Mouse (Mus musculus): ENCODE results near the gene Macrod2. TPM values are rescaled to one million over a fixed set of nuclear protein-coding genes. Genes with fewer than 3 reads are reported as not detected.

Macrod2 gene
- polyA plus RNA-seq, 1 experiment from 2014 or later = 31.1 TPM

- ATAC-seq (ENCODE audit: insufficient read depth) = no peak; the same call in 1 of the 2 replicates
- no peak for TF ChIP-seq CTCF (IDR thresholded peaks at IDR 0.05; ENCODE audit: low read depth)
- Histone ChIP-seq H3K4me3 (ENCODE audit: low read depth, low read length) (no peak overlapping the region), H3K36me3 (ENCODE audit: insufficient read depth) (no peaks in the 10 kb centered on the region), H3K27ac (ENCODE audit: low read depth) (no peak overlapping the region), H3K9ac (no peak overlapping the region), H3K4me1 (ENCODE audit: insufficient read depth) (no peaks in the 10 kb centered on the region), H3K27me3 (ENCODE audit: insufficient read depth, low read length) (no peaks in the 10 kb centered on the region), H3K9me3 (ENCODE audit: low read depth, low read length) (no peaks in the 10 kb centered on the region), H3K4me2 (no peak overlapping the region)
- WGBS = 47% methylated on average over 12 of the region's 12 CpGs
- DNase-seq = no peak
Measured at GRCm38 (mm10) chr2:140763076-140763891, 368.2 kb downstream of the Macrod2 start.

GRCm38 (mm10) chr2:140769473-140769872 is 374.4 kb downstream of the Macrod2 start:
- H3K27me3 ChIP-seq (ENCODE audit: insufficient read depth, low read length) = no peaks in the 10 kb centered on the region
- 66% methylated on average over 4 of the region's 4 CpGs for WGBS
- H3K9me3 ChIP-seq (ENCODE audit: low read depth, low read length) = no peaks in the 10 kb centered on the region
- no peak overlapping the region for H3K27ac ChIP-seq (ENCODE audit: low read depth)
- DNase-seq = no peak
- no peaks in the 10 kb centered on the region for H3K36me3 ChIP-seq (ENCODE audit: insufficient read depth)
- H3K9ac ChIP-seq = no peak overlapping the region
- TF ChIP-seq CTCF (IDR thresholded peaks at IDR 0.05; ENCODE audit: low read depth) = no peak
- no peaks in the 10 kb centered on the region for H3K4me1 ChIP-seq (ENCODE audit: insufficient read depth)
- peak; percentile 67; the same call in 1 of the 2 replicates for ATAC-seq (ENCODE audit: insufficient read depth)
- H3K4me2 ChIP-seq = no peak overlapping the region
- no peak overlapping the region for H3K4me3 ChIP-seq (ENCODE audit: low read depth, low read length)

GRCm38 (mm10) chr2:140772825-140773224 is 377.7 kb downstream of the Macrod2 start:
- Histone ChIP-seq H3K9me3 (ENCODE audit: low read depth, low read length) (no peaks in the 10 kb centered on the region), H3K36me3 (ENCODE audit: insufficient read depth) (no peaks in the 10 kb centered on the region), H3K4me3 (ENCODE audit: low read depth, low read length) (no peak overlapping the region), H3K4me1 (ENCODE audit: insufficient read depth) (no peaks in the 10 kb centered on the region), H3K27ac (ENCODE audit: low read depth) (no peak overlapping the region), H3K27me3 (ENCODE audit: insufficient read depth, low read length) (no peaks in the 10 kb centered on the region), H3K4me2 (no peak overlapping the region), H3K9ac (no peak overlapping the region)
- DNase-seq (no peak), ATAC-seq (ENCODE audit: insufficient read depth) (no peak)
- 81% methylated on average over 6 of the region's 6 CpGs for WGBS
- TF ChIP-seq CTCF (IDR thresholded peaks at IDR 0.05; ENCODE audit: low read depth) = no peak

DNA sequence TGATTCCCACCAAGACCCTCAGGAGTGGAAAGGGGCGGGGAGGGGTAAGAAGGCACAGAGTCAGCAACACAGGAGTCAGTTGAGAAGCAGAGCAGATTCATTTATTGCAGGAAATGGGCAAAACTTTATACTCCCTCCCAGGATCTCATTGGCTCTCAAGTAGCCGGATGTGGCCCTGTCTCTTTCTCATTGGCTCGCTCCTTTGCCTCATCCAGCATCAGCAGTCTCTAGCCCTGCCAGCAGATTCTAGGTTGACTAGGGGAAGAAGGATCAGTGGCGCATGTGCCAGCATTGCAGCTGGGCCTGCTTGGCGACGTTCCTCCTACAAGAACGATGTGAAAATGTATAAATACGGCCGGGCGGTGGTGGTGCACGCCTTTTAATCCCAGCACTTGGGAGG is 378.3 kb downstream of the Macrod2 start:
- no peak overlapping the region for H3K4me3 ChIP-seq (ENCODE audit: low read depth, low read length)
- 91% methylated on average over 11 of the region's 11 CpGs for WGBS
- no peaks in the 10 kb centered on the region for H3K9me3 ChIP-seq (ENCODE audit: low read depth, low read length)
- DNase-seq (no peak), ATAC-seq (ENCODE audit: insufficient read depth) (no peak)
- H3K4me2 ChIP-seq = no peak overlapping the region
- H3K4me1 ChIP-seq (ENCODE audit: insufficient read depth) = no peaks in the 10 kb centered on the region
- no peaks in the 10 kb centered on the region for H3K36me3 ChIP-seq (ENCODE audit: insufficient read depth)
- H3K9ac ChIP-seq = no peak overlapping the region
- no peak overlapping the region for H3K27ac ChIP-seq (ENCODE audit: low read depth)
- no peaks in the 10 kb centered on the region for H3K27me3 ChIP-seq (ENCODE audit: insufficient read depth, low read length)
- TF ChIP-seq CTCF (IDR thresholded peaks at IDR 0.05; ENCODE audit: low read depth) = no peak

DNA sequence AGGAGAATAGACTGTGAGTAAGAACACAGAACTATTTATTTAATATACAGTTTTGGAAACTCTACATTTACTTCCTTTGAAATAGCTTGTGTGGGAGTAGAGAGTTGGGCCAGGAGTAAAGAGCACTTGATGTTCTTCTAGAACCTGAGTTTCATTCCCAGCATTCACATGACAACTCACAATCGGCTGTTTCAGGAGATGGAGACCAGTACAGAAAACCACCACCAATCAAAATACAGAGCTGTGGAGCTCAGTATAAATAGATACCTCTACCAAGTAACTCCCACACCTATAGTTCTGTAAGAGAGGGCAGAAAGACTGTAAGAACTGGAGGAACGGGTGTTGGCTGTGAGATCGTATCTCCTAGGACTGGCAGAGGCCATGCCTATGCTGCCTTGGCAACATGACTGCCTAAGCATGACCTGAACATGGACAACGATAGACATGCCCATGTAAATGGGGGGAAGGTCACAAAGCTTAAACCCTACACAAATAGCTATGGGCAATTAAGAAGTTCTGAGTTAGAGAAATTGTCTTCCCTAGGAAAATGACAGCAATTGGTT is 379.8 kb downstream of the Macrod2 start:
- Histone ChIP-seq H3K27me3 (ENCODE audit: insufficient read depth, low read length) (no peaks in the 10 kb centered on the region), H3K9me3 (ENCODE audit: low read depth, low read length) (no peaks in the 10 kb centered on the region), H3K36me3 (ENCODE audit: insufficient read depth) (no peaks in the 10 kb centered on the region), H3K27ac (ENCODE audit: low read depth) (no peak overlapping the region), H3K4me1 (ENCODE audit: insufficient read depth) (no peaks in the 10 kb centered on the region), H3K9ac (no peak overlapping the region), H3K4me3 (ENCODE audit: low read depth, low read length) (no peak overlapping the region), H3K4me2 (no peak overlapping the region)
- no peak for TF ChIP-seq CTCF (IDR thresholded peaks at IDR 0.05; ENCODE audit: low read depth)
- DNase-seq (no peak), ATAC-seq (ENCODE audit: insufficient read depth) (no peak)
- 73% methylated on average over 4 of the region's 4 CpGs for WGBS

- no peak overlapping the region for H3K4me3 ChIP-seq (ENCODE audit: low read depth, low read length)
- DNase-seq = peak; percentile 32
- TF ChIP-seq CTCF (IDR thresholded peaks at IDR 0.05; ENCODE audit: low read depth) = no peak
- H3K4me1 ChIP-seq (ENCODE audit: insufficient read depth) = no peaks in the 10 kb centered on the region
- H3K27me3 ChIP-seq (ENCODE audit: insufficient read depth, low read length) = no peaks in the 10 kb centered on the region
- H3K4me2 ChIP-seq = no peak overlapping the region
- no peak overlapping the region for H3K9ac ChIP-seq
- H3K9me3 ChIP-seq (ENCODE audit: low read depth, low read length) = no peaks in the 10 kb centered on the region
- peak; percentile 84 for ATAC-seq (ENCODE audit: insufficient read depth)
- 36% methylated on average over 8 of the region's 8 CpGs for WGBS
- no peak overlapping the region for H3K27ac ChIP-seq (ENCODE audit: low read depth)
- H3K36me3 ChIP-seq (ENCODE audit: insufficient read depth) = no peaks in the 10 kb centered on the region
Measured at GRCm38 (mm10) chr2:140775448-140776101, 380.5 kb downstream of the Macrod2 start.

- no peak overlapping the region for H3K27ac ChIP-seq (ENCODE audit: low read depth)
- H3K36me3 ChIP-seq (ENCODE audit: insufficient read depth) = no peaks in the 10 kb centered on the region
- no peak for ATAC-seq (ENCODE audit: insufficient read depth)
- DNase-seq = no peak
- no peaks in the 10 kb centered on the region for H3K4me1 ChIP-seq (ENCODE audit: insufficient read depth)
- no peak overlapping the region for H3K4me2 ChIP-seq
- no peaks in the 10 kb centered on the region for H3K27me3 ChIP-seq (ENCODE audit: insufficient read depth, low read length)
- no peak overlapping the region for H3K4me3 ChIP-seq (ENCODE audit: low read depth, low read length)
- no peak overlapping the region for H3K9ac ChIP-seq
- no peaks in the 10 kb centered on the region for H3K9me3 ChIP-seq (ENCODE audit: low read depth, low read length)
- no peak for TF ChIP-seq CTCF (IDR thresholded peaks at IDR 0.05; ENCODE audit: low read depth)
- WGBS = 79% methylated on average over 13 of the region's 13 CpGs
Measured at GRCm38 (mm10) chr2:140778212-140778611, 383.1 kb downstream of the Macrod2 start.
